Mouse (Mus musculus) liver, postnatal 0 days (tissue): ENCODE data around the gene H6pd.

ENCODE experiments used
- CTCF ChIP-seq: sonication (generic); IDR thresholded peaks from 2 replicates; pipeline ENCODE4 v1.5.1; 2016; ENCODE audit warnings: antibody characterized with exemption, low read depth
- EP300 ChIP-seq: IDR thresholded peaks from 2 replicates; pipeline ENCODE4 v1.6.1; 2016; ENCODE audit warnings: antibody characterized with exemption, low read depth, mild to moderate bottlenecking

- no peak for TF ChIP-seq EP300
- TF ChIP-seq CTCF = no peak
Observed at GRCm38 (mm10) chr4:149949691-149950090, 59.1 kb downstream of the H6pd start.
